Mouse (Mus musculus) limb, embryonic 13.5 days (tissue): Measurements from ENCODE around the gene Cdh4. TPM values are rescaled to one million over a fixed set of nuclear protein-coding genes. Genes with fewer than 3 reads are reported as not detected.

Experiments
- ATAC-seq: fragments of 200-750 bp; cut with Nextera tagmentation; 2 replicates; pipeline ENCODE4 v1.8.0; 2017; ENCODE audit warnings: low read depth, moderate number of reproducible peaks, moderate TSS enrichment; ENCODE audit not compliant: low FRiP score
- H3K27ac ChIP-seq: fragments of 300-500 bp; sonication (generic); 2 replicates; pipeline ENCODE4 v1.5.1; 2015; ENCODE audit warnings: inconsistent platforms, mild to moderate bottlenecking, moderate library complexity
- H3K27me3 ChIP-seq: fragments of 300-500 bp; sonication (generic); 2 replicates; pipeline ENCODE4 v1.6.1; 2015; ENCODE audit warnings: mild to moderate bottlenecking, inconsistent platforms
- H3K36me3 ChIP-seq: fragments of 300-500 bp; sonication (generic); 2 replicates; pipeline ENCODE4 v1.6.1; 2015; ENCODE audit warnings: inconsistent platforms, mild to moderate bottlenecking, moderate library complexity
- H3K4me1 ChIP-seq: fragments of 300-500 bp; sonication (generic); 2 replicates; pipeline ENCODE4 v1.6.1; 2015; ENCODE audit warnings: inconsistent platforms
- H3K4me2 ChIP-seq: fragments of 300-500 bp; sonication (generic); replicated peaks from 2 replicates; pipeline ENCODE4 v1.6.1; 2015; ENCODE audit warnings: inconsistent platforms, mild to moderate bottlenecking, moderate library complexity
- H3K4me3 ChIP-seq: fragments of 300-500 bp; sonication (generic); 2 replicates; pipeline ENCODE4 v1.5.1; 2015; ENCODE audit warnings: moderate library complexity, mild to moderate bottlenecking, inconsistent platforms
- H3K9ac ChIP-seq: fragments of 300-500 bp; sonication (generic); 2 replicates; pipeline ENCODE4 v1.6.1; 2015; ENCODE audit warnings: mild to moderate bottlenecking, inconsistent platforms
- H3K9me3 ChIP-seq: fragments of 300-500 bp; sonication (generic); 2 replicates; pipeline ENCODE4 v1.6.1; 2016; ENCODE audit warnings: inconsistent platforms
- WGBS: fragments of 180-500 bp; shearing (Covaris S2); methylation state at CpG from one replicate; pipeline ENCODE4 v1.1.7; 2015; 5-methylcytosine and 5-hydroxymethylcytosine counted together
- polyA plus RNA-seq: library from polyadenylated mRNA; unstranded; fragments of >200 nt; fragmentation: Nextera tagmentation; extraction: Ambion mirVana; gene quantifications from 2 replicates; pipeline ENCODE4 v1.2.1, GENCODE M21; 2015

Cdh4 gene
- polyA plus RNA-seq, 1 experiment from 2014 or later = 12.2 TPM

GRCm38 (mm10) chr2:179580415-179580814 is 138.2 kb downstream of the Cdh4 start:
- whole genome bisulfite sequencing = 67% methylated on average over 4 of the region's 4 CpGs
- no peak overlapping the region for H3K4me2 ChIP-seq
- no peak for ATAC-seq

GRCm38 (mm10) chr2:179581058-179581457 is 138.8 kb downstream of the Cdh4 start:
- WGBS = 69% methylated on average over 5 of the region's 5 CpGs
- no peak for ATAC-seq
- Histone ChIP-seq H3K27me3 (no peaks in the 10 kb centered on the region), H3K4me3 (no peak overlapping the region), H3K9ac (no peak overlapping the region), H3K9me3 (no peaks in the 10 kb centered on the region), H3K4me1 (no peaks in the 10 kb centered on the region), H3K27ac (no peak overlapping the region), H3K36me3 (no peaks in the 10 kb centered on the region), H3K4me2 (no peak overlapping the region)

More at GRCm38 (mm10) chr2:179580415-179580814, 138.2 kb downstream of the Cdh4 start:
- Histone ChIP-seq H3K4me3 (no peak overlapping the region), H3K36me3 (no peaks in the 10 kb centered on the region), H3K9ac (no peak overlapping the region), H3K27ac (no peak overlapping the region), H3K9me3 (no peaks in the 10 kb centered on the region), H3K4me1 (no peaks in the 10 kb centered on the region), H3K27me3 (no peaks in the 10 kb centered on the region)

- H3K4me3 ChIP-seq = no peak overlapping the region
- no peaks in the 10 kb centered on the region for H3K27me3 ChIP-seq
- no peak overlapping the region for H3K9ac ChIP-seq
- no peak for ATAC-seq
- no peak overlapping the region for H3K4me2 ChIP-seq
- no peaks in the 10 kb centered on the region for H3K9me3 ChIP-seq
- H3K36me3 ChIP-seq = no peaks in the 10 kb centered on the region
- 80% methylated on average over 16 of the region's 16 CpGs for WGBS
- H3K4me1 ChIP-seq = no peaks in the 10 kb centered on the region
- no peak overlapping the region for H3K27ac ChIP-seq
Observed at GRCm38 (mm10) chr2:179582966-179583365, 140.7 kb downstream of the Cdh4 start.

GRCm38 (mm10) chr2:179584672-179585071 is 142.4 kb downstream of the Cdh4 start:
- ATAC-seq = no peak
- no peak overlapping the region for H3K27ac ChIP-seq
- H3K4me2 ChIP-seq = no peak overlapping the region
- no peak overlapping the region for H3K4me3 ChIP-seq
- H3K27me3 ChIP-seq = no peaks in the 10 kb centered on the region
- no peaks in the 10 kb centered on the region for H3K36me3 ChIP-seq
- 74% methylated on average over 13 of the region's 13 CpGs for WGBS
- no peaks in the 10 kb centered on the region for H3K9me3 ChIP-seq
- no peaks in the 10 kb centered on the region for H3K4me1 ChIP-seq
- H3K9ac ChIP-seq = no peak overlapping the region

GRCm38 (mm10) chr2:179586436-179586835 is 144.2 kb downstream of the Cdh4 start:
- 87% methylated on average over 11 of the region's 11 CpGs for WGBS

GRCm38 (mm10) chr2:179587069-179587468 is 144.8 kb downstream of the Cdh4 start:
- Histone ChIP-seq H3K4me2 (no peak overlapping the region), H3K9me3 (no peaks in the 10 kb centered on the region), H3K4me3 (no peak overlapping the region), H3K36me3 (no peaks in the 10 kb centered on the region), H3K27ac (no peak overlapping the region), H3K27me3 (no peaks in the 10 kb centered on the region), H3K9ac (no peak overlapping the region), H3K4me1 (no peaks in the 10 kb centered on the region)
- WGBS = 82% methylated on average over 2 of the region's 2 CpGs
- ATAC-seq = no peak

More at GRCm38 (mm10) chr2:179586436-179586835, 144.2 kb downstream of the Cdh4 start:
- Histone ChIP-seq H3K4me3 (no peak overlapping the region), H3K9ac (no peak overlapping the region), H3K9me3 (no peaks in the 10 kb centered on the region), H3K27me3 (no peaks in the 10 kb centered on the region), H3K4me2 (no peak overlapping the region), H3K36me3 (no peaks in the 10 kb centered on the region), H3K27ac (no peak overlapping the region), H3K4me1 (no peaks in the 10 kb centered on the region)
- no peak for ATAC-seq

GRCm38 (mm10) chr2:179591661-179592060 is 149.4 kb downstream of the Cdh4 start:
- no peaks in the 10 kb centered on the region for H3K27me3 ChIP-seq

GRCm38 (mm10) chr2:179595013-179595412 is 152.8 kb downstream of the Cdh4 start:
- H3K36me3 ChIP-seq = no peaks in the 10 kb centered on the region
- H3K4me3 ChIP-seq = no peak overlapping the region
- no peaks in the 10 kb centered on the region for H3K9me3 ChIP-seq
- H3K27me3 ChIP-seq = no peaks in the 10 kb centered on the region
- ATAC-seq = no peak
- H3K4me1 ChIP-seq = no peaks in the 10 kb centered on the region
- WGBS = 80% methylated on average over 4 of the region's 4 CpGs
- H3K4me2 ChIP-seq = no peak overlapping the region
- no peak overlapping the region for H3K9ac ChIP-seq
- H3K27ac ChIP-seq = no peak overlapping the region

More at GRCm38 (mm10) chr2:179591661-179592060, 149.4 kb downstream of the Cdh4 start:
- H3K9ac ChIP-seq = no peak overlapping the region
- WGBS = 60% methylated on average over 5 of the region's 5 CpGs
- H3K36me3 ChIP-seq = no peaks in the 10 kb centered on the region
- no peaks in the 10 kb centered on the region for H3K4me1 ChIP-seq
- H3K4me3 ChIP-seq = no peak overlapping the region
- H3K4me2 ChIP-seq = no peak overlapping the region
- no peak for ATAC-seq
- no peak overlapping the region for H3K27ac ChIP-seq
- H3K9me3 ChIP-seq = no peaks in the 10 kb centered on the region

GRCm38 (mm10) chr2:179598886-179599285 is 156.7 kb downstream of the Cdh4 start:
- WGBS = 84% methylated on average over 11 of the region's 11 CpGs

GRCm38 (mm10) chr2:179599886-179600285 is 157.7 kb downstream of the Cdh4 start:
- 82% methylated on average over 1 of the region's 1 CpGs for WGBS
- ATAC-seq = no peak
- H3K4me3 ChIP-seq = no peak overlapping the region
- no peak overlapping the region for H3K27ac ChIP-seq
- no peaks in the 10 kb centered on the region for H3K36me3 ChIP-seq
- H3K9me3 ChIP-seq = no peaks in the 10 kb centered on the region
- H3K27me3 ChIP-seq = peaks cover 6% of the 10 kb centered on the region
- H3K4me2 ChIP-seq = no peak overlapping the region
- no peaks in the 10 kb centered on the region for H3K4me1 ChIP-seq
- no peak overlapping the region for H3K9ac ChIP-seq

More at GRCm38 (mm10) chr2:179598886-179599285, 156.7 kb downstream of the Cdh4 start:
- Histone ChIP-seq H3K36me3 (no peaks in the 10 kb centered on the region), H3K4me2 (no peak overlapping the region), H3K27ac (no peak overlapping the region), H3K4me1 (no peaks in the 10 kb centered on the region), H3K27me3 (peaks cover 6% of the 10 kb centered on the region), H3K9me3 (no peaks in the 10 kb centered on the region), H3K9ac (no peak overlapping the region), H3K4me3 (no peak overlapping the region)
- no peak for ATAC-seq

- H3K4me3 ChIP-seq = no peak overlapping the region
- H3K27me3 ChIP-seq = peaks cover 6% of the 10 kb centered on the region
- H3K36me3 ChIP-seq = no peaks in the 10 kb centered on the region
- no peak overlapping the region for H3K27ac ChIP-seq
- no peak overlapping the region for H3K4me2 ChIP-seq
- H3K4me1 ChIP-seq = no peaks in the 10 kb centered on the region
- no peaks in the 10 kb centered on the region for H3K9me3 ChIP-seq
- ATAC-seq = no peak
- WGBS = 85% methylated on average over 2 of the region's 2 CpGs
- no peak overlapping the region for H3K9ac ChIP-seq
Observed at GRCm38 (mm10) chr2:179600347-179600746, 158.1 kb downstream of the Cdh4 start.

GRCm38 (mm10) chr2:179601167-179601566 is 158.9 kb downstream of the Cdh4 start:
- no peak overlapping the region for H3K4me2 ChIP-seq

GRCm38 (mm10) chr2:179604746-179605145 is 162.5 kb downstream of the Cdh4 start:
- no peak for ATAC-seq

More at GRCm38 (mm10) chr2:179601167-179601566, 158.9 kb downstream of the Cdh4 start:
- H3K4me3 ChIP-seq = no peak overlapping the region
- 84% methylated on average over 9 of the region's 9 CpGs for WGBS
- H3K27me3 ChIP-seq = peaks cover 7% of the 10 kb centered on the region
- H3K36me3 ChIP-seq = no peaks in the 10 kb centered on the region
- H3K4me1 ChIP-seq = no peaks in the 10 kb centered on the region
- H3K9ac ChIP-seq = no peak overlapping the region
- H3K27ac ChIP-seq = no peak overlapping the region
- ATAC-seq = no peak
- no peaks in the 10 kb centered on the region for H3K9me3 ChIP-seq

More at GRCm38 (mm10) chr2:179604746-179605145, 162.5 kb downstream of the Cdh4 start:
- H3K4me3 ChIP-seq = no peak overlapping the region
- no peak overlapping the region for H3K9ac ChIP-seq
- H3K27me3 ChIP-seq = peaks cover 8% of the 10 kb centered on the region
- H3K4me2 ChIP-seq = no peak overlapping the region
- H3K36me3 ChIP-seq = no peaks in the 10 kb centered on the region
- H3K27ac ChIP-seq = no peak overlapping the region
- no peaks in the 10 kb centered on the region for H3K9me3 ChIP-seq
- H3K4me1 ChIP-seq = peaks cover 14% of the 10 kb centered on the region
- WGBS = 72% methylated on average over 3 of the region's 3 CpGs
